Mouse (Mus musculus): ENCODE measurements around the gene Uck1.
"Not testable (repeated sequence)": the region's sequence is repeated elsewhere in the genome, so short reads cannot be mapped to it uniquely, and the experiment has no call there.

Gene Uck1

DNA sequence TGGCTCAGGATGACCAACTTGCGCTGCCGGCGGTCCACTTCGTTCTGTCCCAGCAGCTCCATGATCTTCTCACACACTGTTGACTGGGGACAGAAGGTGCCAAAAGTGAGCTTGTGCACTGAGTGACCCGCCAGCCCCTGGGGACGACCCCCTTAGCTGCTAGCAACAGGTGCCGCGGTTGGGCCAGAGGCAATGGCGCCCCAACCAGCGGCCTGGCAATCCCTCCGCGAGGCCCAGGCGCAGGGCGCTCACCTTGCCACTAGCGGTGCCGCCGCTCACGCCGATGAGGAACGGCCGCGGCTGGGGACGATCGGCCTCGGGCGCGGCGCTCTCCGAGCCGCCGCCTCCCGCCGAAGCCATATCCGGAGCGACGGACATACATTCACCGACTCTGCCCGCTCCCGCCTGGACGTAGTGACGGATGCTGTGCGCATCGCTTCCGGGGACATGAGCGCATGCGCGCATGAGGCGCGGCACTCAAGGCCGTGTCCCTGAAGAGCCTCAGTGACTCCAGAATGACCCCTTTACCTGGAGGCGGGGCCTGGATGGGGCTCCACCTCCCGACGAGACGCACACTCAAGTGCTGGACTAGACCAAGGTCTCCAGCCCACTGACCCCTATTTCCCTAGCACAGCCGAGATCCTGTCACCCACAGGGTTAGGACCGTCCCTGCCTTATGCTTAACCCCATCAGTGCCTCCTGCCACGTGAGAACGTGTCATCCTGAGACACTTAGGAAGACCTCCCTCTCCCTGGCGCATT lies at the start of gene Uck1:
Gene Uck1, minus strand, starts transcription at position 503 of the 761 bp plus-strand sequence.
- peak; percentile 82 for DNase-seq (ENCODE audit: low spot score)

- no peak for DNase-seq (ENCODE audit: low spot score)
Observed at GRCm38 (mm10) chr2:32308870-32309568, 49.1 kb upstream of the Uck1 start.

DNA sequence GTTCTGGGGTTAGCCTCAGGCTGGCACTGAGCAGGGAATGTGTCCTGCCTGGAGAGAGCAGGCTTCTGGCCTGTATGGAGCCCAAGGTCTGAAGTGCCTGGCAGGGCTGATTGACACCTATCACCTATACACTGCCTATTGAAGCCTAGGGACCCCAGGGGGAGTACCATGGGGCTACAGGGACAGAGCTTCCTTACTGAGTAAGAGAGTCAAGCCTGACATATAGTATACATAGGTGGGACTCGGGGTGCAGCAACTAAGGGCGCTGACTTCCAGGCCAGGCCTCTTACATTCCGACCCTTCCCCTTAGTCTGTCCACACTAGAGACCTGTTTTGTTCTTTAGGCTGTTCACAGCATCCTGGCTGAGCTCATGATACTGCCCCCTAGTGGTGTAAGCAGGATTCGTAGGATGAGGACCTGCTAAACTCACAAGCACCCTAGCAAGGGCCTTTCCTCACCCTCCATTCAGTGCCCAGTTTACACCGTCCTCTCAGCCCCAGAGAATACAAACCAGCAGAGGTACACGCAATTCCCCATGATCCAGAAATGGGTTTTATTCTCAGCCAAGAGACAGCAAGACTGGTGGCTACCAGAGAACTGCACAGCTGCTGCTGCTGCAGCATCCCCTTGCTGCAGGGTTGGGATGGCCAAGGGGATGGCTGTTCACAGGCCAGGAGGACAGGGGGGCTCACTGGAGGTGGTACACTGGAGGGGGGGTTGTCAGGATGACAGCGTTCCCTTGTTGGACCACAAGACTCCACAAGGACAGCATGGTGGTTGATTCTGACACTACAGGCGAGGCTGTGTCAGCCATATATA lies 48.2 kb upstream of the Uck1 start:
- DNase-seq (ENCODE audit: low spot score) = no peak

GRCm38 (mm10) chr2:32307247-32307798 lies 47.4 kb upstream of the Uck1 start:
- no peak for DNase-seq (ENCODE audit: low spot score)

DNA sequence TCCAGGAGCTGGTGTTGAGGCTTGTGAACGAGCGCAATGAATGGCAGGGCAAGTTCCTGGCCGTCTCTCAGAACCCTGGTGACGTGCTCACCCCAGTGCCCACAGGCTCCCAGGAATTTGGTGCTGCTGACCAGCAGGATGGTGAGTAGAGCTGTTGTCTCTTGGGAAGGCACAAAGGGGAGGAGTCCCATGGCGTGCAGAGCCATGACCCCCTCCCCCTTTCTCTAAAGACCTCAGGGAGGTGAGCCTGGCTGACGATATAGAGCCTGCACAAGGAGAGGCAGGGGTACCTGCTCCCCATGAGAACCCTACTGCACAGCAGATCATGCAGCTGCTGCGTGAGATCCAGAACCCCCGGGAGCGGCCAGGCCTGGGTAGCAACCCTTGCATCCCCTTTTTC lies 46.2 kb upstream of the Uck1 start:
- DNase-seq (ENCODE audit: low spot score) = no peak

DNA sequence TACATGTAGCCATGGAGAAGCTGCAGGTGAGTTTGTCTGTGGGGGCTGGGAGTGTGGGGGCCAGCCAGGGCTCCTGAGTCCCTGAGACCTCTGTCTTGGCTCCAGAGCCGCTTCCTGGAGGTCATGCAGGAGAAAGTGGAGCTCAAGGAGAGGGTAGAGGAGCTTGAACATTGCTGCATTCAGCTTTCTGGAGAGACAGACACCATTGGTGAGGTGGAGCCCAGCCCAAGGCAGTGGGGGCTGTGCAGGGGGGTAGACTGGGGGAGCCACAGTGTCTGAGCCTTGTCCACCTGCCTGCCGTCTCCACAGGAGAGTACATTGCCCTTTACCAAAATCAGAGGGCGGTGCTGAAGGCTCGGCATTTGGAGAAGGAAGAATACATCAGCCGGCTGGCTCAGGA lies 45.7 kb upstream of the Uck1 start:
- DNase-seq (ENCODE audit: low spot score) = no peak

GRCm38 (mm10) chr2:32304145-32304832 lies 44.3 kb upstream of the Uck1 start:
- no peak for DNase-seq (ENCODE audit: low spot score)

GRCm38 (mm10) chr2:32302952-32303351 lies 43.0 kb upstream of the Uck1 start:
- DNase-seq (ENCODE audit: low spot score) = no peak

DNA sequence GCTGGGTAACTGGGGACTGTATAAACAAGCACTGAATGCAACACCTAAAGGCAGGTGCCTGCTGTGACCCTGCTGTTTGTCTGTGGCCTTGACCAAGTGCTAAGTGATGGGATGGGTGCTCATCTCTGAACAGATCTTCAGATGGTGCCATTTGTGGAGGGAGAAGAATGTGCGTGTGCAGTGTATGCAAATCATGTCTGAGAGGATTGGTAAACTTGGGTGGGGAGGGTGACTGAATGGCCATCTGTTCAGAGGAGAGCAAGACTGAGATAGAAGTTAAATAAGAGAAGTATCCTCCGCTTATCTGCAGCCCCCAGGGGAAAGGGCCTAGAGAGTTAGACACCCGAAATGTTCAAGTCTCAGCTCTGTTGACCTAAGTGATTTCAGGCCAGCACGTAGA lies 39.5 kb upstream of the Uck1 start:
- DNase-seq (ENCODE audit: low spot score) = no peak

DNA sequence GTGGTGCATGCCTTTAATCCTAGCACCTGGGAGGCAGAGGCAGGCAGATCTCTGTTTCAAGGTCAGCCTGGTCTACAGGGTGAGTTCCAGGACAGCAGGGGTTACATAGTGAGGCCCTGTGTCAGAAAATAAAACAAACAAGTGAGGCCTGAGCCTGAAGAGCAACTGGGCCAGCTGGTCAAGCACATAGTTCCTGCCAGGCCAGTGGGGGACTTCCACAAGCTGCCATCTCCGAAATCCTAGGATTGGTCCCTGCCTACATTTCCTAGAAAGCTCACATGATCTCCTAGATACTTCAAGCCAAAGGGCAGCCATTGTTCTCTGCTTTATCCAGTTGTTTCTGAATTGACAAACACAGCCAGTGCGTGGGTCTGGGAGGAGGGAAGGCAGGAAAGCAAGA lies 35.9 kb upstream of the Uck1 start:
- DNase-seq (ENCODE audit: low spot score) = not testable (repeated sequence)

DNA sequence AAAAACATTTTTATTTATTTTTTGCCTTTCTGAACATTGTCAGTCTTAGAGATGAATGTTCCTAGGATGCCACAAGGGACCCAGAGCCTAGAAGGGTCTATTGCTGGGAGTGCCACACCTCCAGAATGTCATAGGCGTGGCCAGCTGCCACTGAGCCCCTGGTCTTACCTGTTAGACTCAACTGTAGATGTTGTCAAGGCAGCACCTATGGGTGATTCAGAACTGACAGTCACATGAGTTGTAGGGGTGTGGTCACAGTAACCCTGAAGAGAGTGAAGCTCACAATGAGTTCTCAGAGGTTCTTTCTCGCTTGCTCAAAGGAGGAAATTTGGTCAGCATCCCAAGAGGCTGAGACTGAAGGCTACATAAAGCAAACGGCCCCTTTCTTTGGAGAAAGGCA lies 35.3 kb upstream of the Uck1 start:
- DNase-seq (ENCODE audit: low spot score) = no peak

DNA sequence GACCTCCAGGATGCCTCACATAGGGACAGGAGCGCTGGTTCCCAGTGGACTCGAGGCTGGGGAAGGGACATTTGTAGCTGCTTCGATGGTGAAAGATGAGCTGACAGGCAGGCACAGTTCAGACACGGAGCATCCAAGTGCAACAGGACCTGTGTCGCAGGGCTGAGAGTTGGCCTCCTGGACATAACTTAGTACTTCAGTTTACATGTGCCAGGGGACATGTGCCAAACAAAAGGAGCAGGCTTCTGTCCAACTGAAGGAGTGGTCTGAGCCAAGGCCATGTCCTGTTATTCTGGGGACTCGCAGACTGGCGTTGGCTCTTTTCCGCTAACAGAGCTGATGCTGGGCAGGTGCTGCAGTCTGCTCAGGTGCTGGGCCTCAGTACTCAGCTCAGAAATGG lies 34.4 kb upstream of the Uck1 start:
- peak; percentile 31 for DNase-seq (ENCODE audit: low spot score)

DNA sequence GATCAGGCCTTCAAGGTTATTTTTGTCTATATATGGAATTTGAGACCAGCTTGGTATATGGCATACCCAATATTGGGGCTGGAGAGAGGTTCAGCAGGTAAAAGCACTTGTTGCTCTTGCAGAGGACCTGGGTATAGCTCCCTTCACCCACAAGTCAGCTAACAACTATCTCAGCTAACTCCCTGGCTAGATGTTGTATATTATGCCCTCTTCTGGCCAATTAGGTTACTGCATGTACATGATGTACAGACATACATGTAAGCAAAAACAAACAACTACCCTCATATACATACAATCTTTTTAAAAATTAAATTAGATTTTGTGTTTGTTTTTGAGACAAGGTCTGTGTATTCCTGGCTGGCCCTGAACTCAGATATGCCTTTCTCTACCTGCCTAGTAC lies 29.6 kb upstream of the Uck1 start:
- DNase-seq (ENCODE audit: low spot score) = no peak

GRCm38 (mm10) chr2:32288371-32288931 lies 28.5 kb upstream of the Uck1 start:
- no peak for DNase-seq (ENCODE audit: low spot score)

GRCm38 (mm10) chr2:32287923-32288367 lies 28.0 kb upstream of the Uck1 start, which contains the start of gene Swi5:
Gene Swi5 (minus strand): TSS chr2:32288075.
- peak; percentile 97 for DNase-seq (ENCODE audit: low spot score)

GRCm38 (mm10) chr2:32287334-32287840 lies 27.4 kb upstream of the Uck1 start, which contains the start of gene Golga2:
Gene Golga2 (plus strand): TSS chr2:32287384.
- no peak for DNase-seq (ENCODE audit: low spot score)

DNA sequence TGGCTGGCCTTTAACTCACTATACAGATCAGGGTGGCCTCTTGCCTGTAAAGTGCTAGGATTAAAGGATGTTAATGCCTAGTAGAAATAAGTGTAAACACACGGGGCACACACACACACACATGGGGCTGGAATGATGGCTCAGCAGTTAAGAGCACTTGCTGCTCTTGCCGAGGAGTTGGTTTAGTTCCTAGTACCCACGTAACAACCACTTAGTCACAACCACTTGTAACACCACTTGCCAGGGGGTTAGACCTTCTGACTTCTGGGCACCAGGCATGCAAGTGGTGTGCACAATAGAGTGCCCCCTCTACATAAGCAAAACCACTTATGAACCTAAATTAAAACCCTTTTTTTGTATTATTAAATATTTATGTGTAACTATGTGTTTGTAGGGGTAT lies 24.0 kb upstream of the Uck1 start:
- DNase-seq (ENCODE audit: low spot score) = no peak

DNA sequence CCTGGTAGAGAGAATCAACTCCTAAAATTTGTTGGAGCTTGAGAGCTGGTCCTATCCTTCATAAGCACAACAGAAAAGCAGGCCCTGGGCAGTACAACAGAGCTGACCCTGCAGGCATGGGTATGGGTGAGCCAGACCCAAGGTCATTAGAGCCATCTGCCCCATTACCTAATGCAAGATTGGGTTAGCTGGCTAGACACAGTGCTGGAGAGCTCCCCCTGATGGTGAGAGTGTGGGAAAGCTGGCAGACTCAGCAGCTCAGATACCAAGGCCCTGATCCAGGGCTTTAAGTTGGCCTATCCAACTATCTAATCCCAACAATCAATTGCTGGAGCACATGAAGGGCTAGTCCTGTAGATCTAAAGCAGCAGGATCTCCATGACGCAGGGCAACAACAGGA lies 22.8 kb upstream of the Uck1 start:
- DNase-seq (ENCODE audit: low spot score) = peak; percentile 67

DNA sequence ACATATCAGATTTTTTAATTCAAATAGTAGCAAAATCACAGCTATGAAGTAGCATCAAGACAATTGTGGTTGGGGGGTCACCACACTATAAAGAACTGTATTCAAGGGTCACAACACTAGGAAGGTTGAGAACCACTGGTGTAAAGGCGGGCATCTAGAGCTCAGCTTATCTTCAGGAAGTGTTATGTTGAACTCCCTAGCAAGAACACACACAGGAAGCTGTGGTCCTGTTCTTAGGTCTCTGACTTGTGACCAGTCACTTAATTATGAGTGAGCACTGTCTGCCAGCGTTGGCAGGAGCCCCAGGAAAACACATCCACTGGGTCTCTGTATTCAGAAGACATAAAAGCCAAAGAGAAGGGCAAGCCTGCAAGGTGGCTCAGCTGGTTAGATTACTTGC lies 22.3 kb upstream of the Uck1 start:
- no peak for DNase-seq (ENCODE audit: low spot score)

- no peak for DNase-seq (ENCODE audit: low spot score)
Observed at GRCm38 (mm10) chr2:32275823-32276222, 15.9 kb upstream of the Uck1 start.

DNA sequence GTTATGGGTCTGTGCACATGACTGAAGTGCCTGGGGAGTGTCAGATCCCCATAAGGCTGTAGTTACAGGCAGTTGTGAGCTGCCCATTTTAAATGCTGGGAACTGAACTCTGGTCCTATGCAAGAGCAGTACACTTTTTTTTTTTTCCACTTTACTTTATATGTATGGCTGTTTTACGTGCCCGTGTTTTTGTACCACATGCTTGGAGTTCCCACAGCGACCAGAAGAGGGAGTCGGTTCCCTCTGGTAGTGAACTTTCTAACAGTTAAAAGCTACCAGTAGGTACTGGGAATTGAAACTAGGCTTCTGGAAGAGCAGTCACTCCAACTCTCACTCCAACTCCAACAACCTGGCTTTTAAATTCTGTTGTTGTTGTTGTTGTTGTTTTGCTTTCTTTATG lies 676 bp upstream of the Uck1 start:
- no peak for DNase-seq (ENCODE audit: low spot score)
